Mouse (Mus musculus): ENCODE data around the gene Dppa5a.

- no peak for TF ChIP-seq POLR2A (IDR thresholded peaks at IDR 0.05; ENCODE audit: control insufficient read depth, low read depth, low read length)
- no peak for TF ChIP-seq CTCF (IDR thresholded peaks at IDR 0.05; ENCODE audit: control insufficient read depth, insufficient read depth, insufficient replicate concordance, low read depth, low read length)
These were observed 805 bp upstream of the Dppa5a start for GRCm38 (mm10) chr9:78368671-78369293.
